Mouse (Mus musculus): ENCODE data around the gene Pbsn.

GRCm38 (mm10) chrX:77810608-77811206, 42.7 kb downstream of the Pbsn start:
- TF ChIP-seq POLR2AphosphoS2 (IDR thresholded peaks at IDR 0.05; ENCODE audit: insufficient read length, low read depth) (no peak), POLR2A (IDR thresholded peaks at IDR 0.05; ENCODE audit: insufficient read length, low read depth) (no peak), TCF12 (IDR thresholded peaks at IDR 0.05; ENCODE audit: insufficient read depth, poor library complexity, severe bottlenecking) (no peak), USF1 (IDR thresholded peaks at IDR 0.05; ENCODE audit: low read depth) (no peak), MAX (IDR thresholded peaks at IDR 0.05; ENCODE audit: low read depth) (no peak), TCF3 (IDR thresholded peaks at IDR 0.05; ENCODE audit: insufficient read length, low read depth) (no peak)

Measured in myocyte (in vitro differentiated cells).